Mouse (Mus musculus) neural tube, embryonic 15.5 days (tissue): ENCODE data around the gene Olfr288. TPM values are rescaled to one million over a fixed set of nuclear protein-coding genes. Genes with fewer than 3 reads are reported as not detected.

Source experiments
- ATAC-seq: fragments of 200-750 bp; cut with Nextera tagmentation; 2 replicates; pipeline ENCODE4 v1.8.0; 2017; ENCODE audit warnings: mild to moderate bottlenecking, moderate TSS enrichment, moderate library complexity; ENCODE audit not compliant: low FRiP score
- H3K27ac ChIP-seq: fragments of 300-500 bp; sonication (generic); replicated peaks from 2 replicates; pipeline ENCODE4 v1.5.1; 2015; ENCODE audit warnings: mild to moderate bottlenecking, inconsistent platforms
- H3K27me3 ChIP-seq: fragments of 300-500 bp; sonication (generic); replicated peaks from 2 replicates; pipeline ENCODE4 v1.6.1; 2015; ENCODE audit warnings: inconsistent platforms
- H3K36me3 ChIP-seq: fragments of 300-500 bp; sonication (generic); 2 replicates; pipeline ENCODE4 v1.6.1; 2015; ENCODE audit warnings: inconsistent platforms
- H3K4me1 ChIP-seq: fragments of 300-500 bp; sonication (generic); 2 replicates; pipeline ENCODE4 v1.6.1; 2015; ENCODE audit warnings: inconsistent platforms
- H3K4me2 ChIP-seq: fragments of 300-500 bp; sonication (generic); 2 replicates; pipeline ENCODE4 v1.6.1; 2015; ENCODE audit warnings: inconsistent platforms, mild to moderate bottlenecking, moderate library complexity
- H3K4me3 ChIP-seq: fragments of 300-500 bp; sonication (generic); replicated peaks from 2 replicates; pipeline ENCODE4 v1.5.1; 2015; ENCODE audit warnings: mild to moderate bottlenecking, inconsistent platforms
- H3K9ac ChIP-seq: fragments of 300-500 bp; sonication (generic); replicated peaks from 2 replicates; pipeline ENCODE4 v1.6.1; 2015; ENCODE audit warnings: mild to moderate bottlenecking, inconsistent platforms
- H3K9me3 ChIP-seq: fragments of 300-500 bp; sonication (generic); replicated peaks from 2 replicates; pipeline ENCODE4 v1.6.1; 2016; ENCODE audit warnings: inconsistent platforms
- WGBS: fragments of 180-500 bp; shearing (Covaris S2); methylation state at CpG from one replicate; pipeline ENCODE4 v1.1.7; 2015; ENCODE audit warnings: mixed read lengths; 5-methylcytosine and 5-hydroxymethylcytosine counted together
- polyA plus RNA-seq: library from polyadenylated mRNA; unstranded; fragments of >200 nt; fragmentation: Nextera tagmentation; extraction: Ambion mirVana; gene quantifications from 2 replicates; pipeline ENCODE4 v1.2.1, GENCODE M21; 2015

Gene Olfr288
- not detected in 2 replicates for polyA plus RNA-seq

- H3K9ac ChIP-seq: no peak within 1 kb of the TSS
- no peaks in the 10 kb centered on the region for H3K36me3 ChIP-seq
- H3K27ac ChIP-seq: no peak within 1 kb of the TSS
- no peaks in the 10 kb centered on the region for H3K4me1 ChIP-seq
- H3K27me3 ChIP-seq: no peaks in the 10 kb centered on the region; the same call in 1 of the 2 replicates
- H3K9me3 ChIP-seq: no peaks in the 10 kb centered on the region
- no peak for ATAC-seq
- WGBS: 73% methylated on average over 3 of the region's 3 CpGs
- H3K4me3 ChIP-seq: no peak within 1 kb of the TSS
- no peak within 1 kb of the TSS for H3K4me2 ChIP-seq
These were observed at the start of gene Olfr288 for GRCm38 (mm10) chr15:98195442-98195841. TSS of gene Olfr288 (minus strand) at chr15:98195542.

GRCm38 (mm10) chr15:98235442-98235841 is 40.1 kb upstream of the Olfr288 start:
- H3K36me3 ChIP-seq: no peaks in the 10 kb centered on the region
- no peak for ATAC-seq
- H3K4me1 ChIP-seq: no peaks in the 10 kb centered on the region
- no peaks in the 10 kb centered on the region for H3K9me3 ChIP-seq
- H3K4me2 ChIP-seq: no peak overlapping the region
- no peak overlapping the region for H3K9ac ChIP-seq
- no peak overlapping the region for H3K4me3 ChIP-seq
- no peaks in the 10 kb centered on the region for H3K27me3 ChIP-seq
- no peak overlapping the region for H3K27ac ChIP-seq
- WGBS: 96% methylated on average over 4 of the region's 4 CpGs

- Histone ChIP-seq H3K4me1 (no peaks in the 10 kb centered on the region), H3K36me3 (no peaks in the 10 kb centered on the region), H3K4me2 (no peak within 1 kb of the TSS), H3K9ac (no peak within 1 kb of the TSS), H3K27ac (no peak within 1 kb of the TSS), H3K4me3 (no peak within 1 kb of the TSS), H3K9me3 (no peaks in the 10 kb centered on the region), H3K27me3 (no peaks in the 10 kb centered on the region)
- ATAC-seq: no peak
- 90% methylated on average over 4 of the region's 4 CpGs for WGBS
These were observed 39.0 kb upstream of the Olfr288 start, which contains the start of gene Olfr286 for GRCm38 (mm10) chr15:98234350-98234749. TSS of gene Olfr286 (minus strand) at chr15:98234450.

- H3K36me3 ChIP-seq: no peaks in the 10 kb centered on the region
- H3K9me3 ChIP-seq: no peaks in the 10 kb centered on the region
- no peak overlapping the region for H3K27ac ChIP-seq
- no peak overlapping the region for H3K9ac ChIP-seq
- no peak for ATAC-seq
- no peaks in the 10 kb centered on the region for H3K27me3 ChIP-seq
- H3K4me1 ChIP-seq: no peaks in the 10 kb centered on the region
- 70% methylated on average over 7 of the region's 7 CpGs for WGBS
- H3K4me3 ChIP-seq: no peak overlapping the region
- no peak overlapping the region for H3K4me2 ChIP-seq
These were observed 30.8 kb upstream of the Olfr288 start for GRCm38 (mm10) chr15:98226096-98226495.

GRCm38 (mm10) chr15:98225610-98226009 is 30.3 kb upstream of the Olfr288 start:
- no peaks in the 10 kb centered on the region for H3K4me1 ChIP-seq
- H3K4me3 ChIP-seq: no peak overlapping the region
- H3K27ac ChIP-seq: no peak overlapping the region
- ATAC-seq: no peak
- H3K4me2 ChIP-seq: 0 out of 2 replicates have a peak overlapping the region, but pooled peaks have one; percentile 5
- H3K9me3 ChIP-seq: no peaks in the 10 kb centered on the region
- H3K9ac ChIP-seq: no peak overlapping the region
- 46% methylated on average over 16 of the region's 16 CpGs for WGBS
- no peaks in the 10 kb centered on the region for H3K36me3 ChIP-seq
- H3K27me3 ChIP-seq: no peaks in the 10 kb centered on the region

GRCm38 (mm10) chr15:98222377-98222776 is 27.0 kb upstream of the Olfr288 start:
- Histone ChIP-seq H3K27me3 (no peaks in the 10 kb centered on the region), H3K36me3 (no peaks in the 10 kb centered on the region), H3K9ac (no peak overlapping the region), H3K4me2 (no peak overlapping the region), H3K4me3 (no peak overlapping the region), H3K27ac (no peak overlapping the region), H3K9me3 (no peaks in the 10 kb centered on the region), H3K4me1 (no peaks in the 10 kb centered on the region)
- ATAC-seq: no peak

GRCm38 (mm10) chr15:98220877-98221276 is 25.5 kb upstream of the Olfr288 start, which contains the start of the genes Gm44579 and Olfr287:
TSS of gene Gm44579 (minus strand) at chr15:98220977.
TSS of gene Olfr287 (minus strand) at chr15:98221056.
- no peaks in the 10 kb centered on the region for H3K4me1 ChIP-seq
- H3K9ac ChIP-seq: no peak within 1 kb of the TSS
- no peak within 1 kb of the TSS for H3K4me2 ChIP-seq
- no peak for ATAC-seq
- H3K36me3 ChIP-seq: no peaks in the 10 kb centered on the region
- no peak within 1 kb of the TSS for H3K4me3 ChIP-seq
- H3K27ac ChIP-seq: no peak within 1 kb of the TSS
- no peaks in the 10 kb centered on the region for H3K27me3 ChIP-seq
- H3K9me3 ChIP-seq: no peaks in the 10 kb centered on the region
- 72% methylated on average over 4 of the region's 4 CpGs for WGBS

- no peaks in the 10 kb centered on the region for H3K9me3 ChIP-seq
- H3K4me1 ChIP-seq: no peaks in the 10 kb centered on the region
- no peak overlapping the region for H3K27ac ChIP-seq
- no peak overlapping the region for H3K4me2 ChIP-seq
- H3K36me3 ChIP-seq: no peaks in the 10 kb centered on the region
- ATAC-seq: no peak
- 79% methylated on average over 5 of the region's 5 CpGs for WGBS
- no peak overlapping the region for H3K4me3 ChIP-seq
- no peak overlapping the region for H3K9ac ChIP-seq
- H3K27me3 ChIP-seq: no peaks in the 10 kb centered on the region
These were observed 18.8 kb upstream of the Olfr288 start for GRCm38 (mm10) chr15:98214130-98214529.

- ATAC-seq: no peak
- 81% methylated on average over 5 of the region's 5 CpGs for WGBS
- no peaks in the 10 kb centered on the region for H3K27me3 ChIP-seq
- no peak overlapping the region for H3K27ac ChIP-seq
- no peaks in the 10 kb centered on the region for H3K9me3 ChIP-seq
- H3K4me3 ChIP-seq: no peak overlapping the region
- no peak overlapping the region for H3K4me2 ChIP-seq
- no peak overlapping the region for H3K9ac ChIP-seq
- H3K4me1 ChIP-seq: no peaks in the 10 kb centered on the region
- H3K36me3 ChIP-seq: no peaks in the 10 kb centered on the region
These were observed 18.1 kb upstream of the Olfr288 start for GRCm38 (mm10) chr15:98213336-98213870.

- ATAC-seq: no peak
- H3K4me3 ChIP-seq: no peak overlapping the region
- H3K9me3 ChIP-seq: no peaks in the 10 kb centered on the region
- H3K4me2 ChIP-seq: no peak overlapping the region
- no peaks in the 10 kb centered on the region for H3K4me1 ChIP-seq
- no peaks in the 10 kb centered on the region for H3K27me3 ChIP-seq
- WGBS: 84% methylated on average over 7 of the region's 7 CpGs
- no peaks in the 10 kb centered on the region for H3K36me3 ChIP-seq
- no peak overlapping the region for H3K27ac ChIP-seq
- no peak overlapping the region for H3K9ac ChIP-seq
These were observed 14.3 kb upstream of the Olfr288 start for GRCm38 (mm10) chr15:98209676-98210075.

GRCm38 (mm10) chr15:98184456-98184855 is 10.9 kb downstream of the Olfr288 start:
- Histone ChIP-seq H3K4me2 (no peak overlapping the region), H3K4me3 (no peak overlapping the region), H3K4me1 (peaks cover 13% of the 10 kb centered on the region), H3K36me3 (no peaks in the 10 kb centered on the region), H3K27ac (no peak overlapping the region), H3K27me3 (no peaks in the 10 kb centered on the region; the same call in 1 of the 2 replicates), H3K9ac (no peak overlapping the region), H3K9me3 (no peaks in the 10 kb centered on the region)
- 84% methylated on average over 4 of the region's 4 CpGs for WGBS
- no peak for ATAC-seq

GRCm38 (mm10) chr15:98181856-98182570 is 13.3 kb downstream of the Olfr288 start:
- H3K9ac ChIP-seq: no peak overlapping the region
- H3K4me3 ChIP-seq: no peak overlapping the region
- H3K4me1 ChIP-seq: peaks cover 13% of the 10 kb centered on the region
- 71% methylated on average over 12 of the region's 12 CpGs for WGBS
- H3K36me3 ChIP-seq: no peaks in the 10 kb centered on the region
- 0 out of 2 replicates have a peak, but pooled peaks have one; percentile 19 for ATAC-seq
- H3K9me3 ChIP-seq: no peaks in the 10 kb centered on the region
- H3K27me3 ChIP-seq: peaks cover 7% of the 10 kb centered on the region; the same call in 1 of the 2 replicates
- no peak overlapping the region for H3K27ac ChIP-seq
- H3K4me2 ChIP-seq: peak overlapping the region; percentile 76; the same call in 1 of the 2 replicates
